Mouse (Mus musculus): Measurements from ENCODE around the gene Olfr895. TPM values are rescaled to one million over a fixed set of nuclear protein-coding genes. Genes with fewer than 3 reads are reported as not detected.

Olfr895 gene
- total RNA-seq (2017) = not detected in 3 replicates

GRCm38 (mm10) chr9:38267551-38267950 lies at the start of gene Olfr895:
TSS of gene Olfr895 (plus strand) at chr9:38267851.
- ATAC-seq (replicated peaks; ENCODE audit: insufficient number of reproducible peaks, low FRiP score, low TSS enrichment, poor library complexity, severe bottlenecking) = no peak

GRCm38 (mm10) chr9:38252474-38252873 lies 15.2 kb upstream of the Olfr895 start, which contains the start of gene Olfr143:
TSS of gene Olfr143 (plus strand) at chr9:38252774.
- ATAC-seq (replicated peaks; ENCODE audit: insufficient number of reproducible peaks, low FRiP score, low TSS enrichment, poor library complexity, severe bottlenecking) = no peak

GRCm38 (mm10) chr9:38290807-38291206 lies 23.2 kb downstream of the Olfr895 start, which contains the start of gene Olfr896-ps1:
TSS of gene Olfr896-ps1 (plus strand) at chr9:38291107.
- ATAC-seq (replicated peaks; ENCODE audit: insufficient number of reproducible peaks, low FRiP score, low TSS enrichment, poor library complexity, severe bottlenecking) = no peak

Other genes starting within 250 kb of the Olfr895 start
- gene Olfr883, start 242.0 kb upstream of the Olfr895 start, total RNA-seq (2017) = not detected in 3 replicates
- gene Olfr884, start 221.3 kb upstream of the Olfr895 start, total RNA-seq (2017) = not detected in 3 replicates
- not detected in 3 replicates for gene Olfr885, start 206.5 kb upstream of the Olfr895 start, total RNA-seq (2017)
- not detected in 3 replicates for gene Olfr887, start 183.8 kb upstream of the Olfr895 start, total RNA-seq (2017)
- not detected in 3 replicates for gene Olfr888, start 159.7 kb upstream of the Olfr895 start, total RNA-seq (2017)
- not detected in 3 replicates for gene Olfr889, start 152.7 kb upstream of the Olfr895 start, total RNA-seq (2017)
- not detected in 3 replicates for gene Olfr890, start 125.3 kb upstream of the Olfr895 start, total RNA-seq (2017)
- gene Olfr891, start 87.0 kb upstream of the Olfr895 start, total RNA-seq (2017) = not detected in 3 replicates
- gene Olfr893, start 59.5 kb upstream of the Olfr895 start, total RNA-seq (2017) = not detected in 3 replicates
- gene Olfr894, start 49.8 kb upstream of the Olfr895 start, total RNA-seq (2017) = not detected in 3 replicates
- not detected in 3 replicates for gene Olfr143, start 15.1 kb upstream of the Olfr895 start, total RNA-seq (2017)
- gene Olfr896-ps1, start 23.3 kb downstream of the Olfr895 start, total RNA-seq (2017) = not detected in 3 replicates
- 0.32 TPM in 1 of 3 replicates, not detected in the others for gene Olfr25, start 61.2 kb downstream of the Olfr895 start, total RNA-seq (2017)
- not detected in 3 replicates for gene Olfr898, start 80.6 kb downstream of the Olfr895 start, total RNA-seq (2017)
- not detected in 3 replicates for gene Olfr250, start 99.0 kb downstream of the Olfr895 start, total RNA-seq (2017)
- gene Olfr251, start 109.2 kb downstream of the Olfr895 start, total RNA-seq (2017) = not detected in 3 replicates
- not detected in 3 replicates for gene Olfr147, start 133.8 kb downstream of the Olfr895 start, total RNA-seq (2017)
- gene Olfr901, start 161.6 kb downstream of the Olfr895 start, total RNA-seq (2017) = not detected in 3 replicates
- gene Olfr902, start 179.8 kb downstream of the Olfr895 start, total RNA-seq (2017) = not detected in 3 replicates
- gene Olfr904, start 195.3 kb downstream of the Olfr895 start, total RNA-seq (2017) = not detected in 3 replicates
- gene Olfr905, start 203.3 kb downstream of the Olfr895 start, total RNA-seq (2017) = not detected in 3 replicates
- not detected in 3 replicates for gene Olfr906, start 219.2 kb downstream of the Olfr895 start, total RNA-seq (2017)
- not detected in 3 replicates for gene Olfr907, start 227.9 kb downstream of the Olfr895 start, total RNA-seq (2017)

All from monocyte, adult 5-6 weeks (primary cell).